Comparison of ENCODE assay signal across 8 mouse cellular contexts in genomic region chr11:117964294-117964693, GRCm38 (mm10). TPM values are rescaled to one million over a fixed set of nuclear protein-coding genes. Genes with fewer than 3 reads are reported as not detected.
A peak's percentile ranks its signal among the peaks of the same experiment; 100 is the strongest.
DNase-seq lines count a peak whose midpoint lies in the region; ATAC-seq and TF ChIP-seq lines count a peak whose summit lies in the region.

No protein-coding gene starts in this region.

- H3K4me1 ChIP-seq in heart, embryonic 12.5 days (replicated peaks), result peaks cover 77% of the 10 kb centered on the region
- peaks cover 81% of the 10 kb centered on the region for H3K4me1 ChIP-seq in E14TG2a.4 (replicated peaks; ENCODE audit: low read depth, low read length)
- H3K4me1 ChIP-seq in forebrain, embryonic 14.5 days (ENCODE audit: control insufficient read depth, insufficient read depth, low read length), result peaks cover 41% of the 10 kb centered on the region
- H3K4me1 ChIP-seq in liver, embryonic 12.5 days, result peaks cover 81% of the 10 kb centered on the region

- H3K9me3 ChIP-seq in heart, embryonic 12.5 days (replicated peaks), result no peaks in the 10 kb centered on the region
- H3K9me3 ChIP-seq in E14TG2a.4 (ENCODE audit: low read length), result no peaks in the 10 kb centered on the region
- H3K9me3 ChIP-seq in forebrain, embryonic 14.5 days (replicated peaks; ENCODE audit: control insufficient read depth, low read length), result no peaks in the 10 kb centered on the region
- no peaks in the 10 kb centered on the region for H3K9me3 ChIP-seq in liver, embryonic 12.5 days (replicated peaks)

- DNase-seq in heart, adult 18-20 months, result no peak
- DNase-seq in forebrain, embryonic 14.5 days (ENCODE audit: low spot score), result no peak
- DNase-seq in adrenal gland, postnatal 25 days, result no peak
- DNase-seq in right cerebral cortex, postnatal 25 days, result no peak
- DNase-seq in gastrocnemius, postnatal 4 days (ENCODE audit: low spot score in 2 of 2), result no peak

- H3K4me2 ChIP-seq in heart, embryonic 12.5 days, result peak overlapping the region; percentile 88
- peak overlapping the region; percentile 56 for H3K4me2 ChIP-seq in forebrain, embryonic 14.5 days (ENCODE audit: low read length)
- peak overlapping the region; percentile 83 for H3K4me2 ChIP-seq in liver, embryonic 12.5 days

- WGBS in heart, embryonic 12.5 days, result 16% methylated on average over 1 of the region's 1 CpGs
- 14% methylated on average over 1 of the region's 1 CpGs for WGBS in forebrain, embryonic 14.5 days
- 32% methylated on average over 1 of the region's 1 CpGs for WGBS in liver, embryonic 12.5 days (ENCODE audit: insufficient replicate concordance)

- H3K27ac ChIP-seq in heart, embryonic 12.5 days (ENCODE audit: poor library complexity, severe bottlenecking), result peak overlapping the region; percentile 88
- H3K27ac ChIP-seq in forebrain, embryonic 14.5 days (ENCODE audit: low read depth, low read length), result no peak overlapping the region
- H3K27ac ChIP-seq in liver, embryonic 12.5 days, result peak overlapping the region; percentile 74; the same call in 1 of the 2 replicates

- ATAC-seq in heart, embryonic 12.5 days (ENCODE audit: insufficient number of reproducible peaks, low FRiP score), result no peak
- no peak for ATAC-seq in forebrain, embryonic 14.5 days
- ATAC-seq in liver, embryonic 12.5 days, result no peak

- H3K4me3 ChIP-seq in heart, embryonic 12.5 days, result no peak overlapping the region
- H3K4me3 ChIP-seq in E14TG2a.4 (replicated peaks; ENCODE audit: low read length), result peak overlapping the region; percentile 99
- H3K4me3 ChIP-seq in forebrain, embryonic 14.5 days (ENCODE audit: low read depth, low read length), result no peak overlapping the region; the same call in 1 of the 2 replicates
- H3K4me3 ChIP-seq in liver, embryonic 12.5 days, result peak overlapping the region; percentile 50; the same call in 1 of the 2 replicates

- peak overlapping the region; percentile 1; the same call in 1 of the 2 replicates for H3K9ac ChIP-seq in heart, embryonic 12.5 days
- H3K9ac ChIP-seq in forebrain, embryonic 14.5 days (ENCODE audit: low read length), result no peak overlapping the region
- no peak overlapping the region for H3K9ac ChIP-seq in liver, embryonic 12.5 days

- H3K36me3 ChIP-seq in heart, embryonic 12.5 days, result peaks cover 7% of the 10 kb centered on the region; the same call in 1 of the 2 replicates
- H3K36me3 ChIP-seq in E14TG2a.4 (ENCODE audit: insufficient read depth, low read length), result peaks cover 45% of the 10 kb centered on the region
- peaks cover 6% of the 10 kb centered on the region; the same call in 1 of the 2 replicates for H3K36me3 ChIP-seq in forebrain, embryonic 14.5 days (ENCODE audit: control insufficient read depth, insufficient read depth, low read length)
- peaks cover 19% of the 10 kb centered on the region for H3K36me3 ChIP-seq in liver, embryonic 12.5 days

- H3K27me3 ChIP-seq in heart, embryonic 12.5 days (replicated peaks), result peaks cover 20% of the 10 kb centered on the region
- H3K27me3 ChIP-seq in E14TG2a.4 (ENCODE audit: insufficient read depth, low read length), result 0 out of 2 replicates have a peak, but pooled peaks cover 2% of the 10 kb centered on the region
- no peaks in the 10 kb centered on the region; the same call in 1 of the 2 replicates for H3K27me3 ChIP-seq in forebrain, embryonic 14.5 days (replicated peaks; ENCODE audit: control insufficient read depth, insufficient read depth, low read length)
- H3K27me3 ChIP-seq in liver, embryonic 12.5 days (replicated peaks), result peaks cover 98% of the 10 kb centered on the region

- TF ChIP-seq CTCF in E14TG2a.4 (conservative IDR thresholded peaks at IDR 0.05; ENCODE audit: low read length), result no peak

RNA-seq across cellular contexts. Expression of gene Socs3, which starts 5.6 kb away (rescaled TPM):
- polyA plus RNA-seq in heart, embryonic 12.5 days (2016; fragmentation: Nextera tagmentation; extraction: Ambion mirVana), result 7.1 and 8.0 TPM in 2 replicates
- 1 to 10 TPM; 3.2 to 3.5 TPM for total RNA-seq in heart, adult 18-20 months (2021)
- polyA plus RNA-seq in forebrain, embryonic 14.5 days (2014; fragmentation: Nextera tagmentation; extraction: Ambion mirVana), result 8.1 and 8.7 TPM in 2 replicates
- 8.6 and 9.8 TPM in 2 replicates for polyA plus RNA-seq in liver, embryonic 12.5 days (2016; fragmentation: Nextera tagmentation; extraction: Ambion mirVana)
- total RNA-seq in adrenal gland, postnatal 25 days (2021), result 8.8 and 9.0 TPM in 2 replicates
- total RNA-seq in gastrocnemius, postnatal 4 days (2021), result 10 to 100 TPM; 14.0 to 14.8 TPM

RNA-seq across cellular contexts. Expression of gene Pgs1, which starts 21.8 kb away (rescaled TPM):
- polyA plus RNA-seq in heart, embryonic 12.5 days (2016; fragmentation: Nextera tagmentation; extraction: Ambion mirVana), result 28.9 and 29.6 TPM in 2 replicates
- 10 to 100 TPM; 17.0 to 18.8 TPM for total RNA-seq in heart, adult 18-20 months (2021)
- 43.1 and 49.2 TPM in 2 replicates for polyA plus RNA-seq in forebrain, embryonic 14.5 days (2014; fragmentation: Nextera tagmentation; extraction: Ambion mirVana)
- polyA plus RNA-seq in liver, embryonic 12.5 days (2016; fragmentation: Nextera tagmentation; extraction: Ambion mirVana), result 26.4 and 29.6 TPM in 2 replicates
- total RNA-seq in adrenal gland, postnatal 25 days (2021), result 58.9 and 60.0 TPM in 2 replicates
- total RNA-seq in gastrocnemius, postnatal 4 days (2021), result 10 to 100 TPM; 21.6 to 24.6 TPM

Comparison
In these comparisons a context has a peak if more than half of its experiments do, and no peak if none do; other contexts are left out.
1. H3K4me3 ChIP-seq: peak in E14TG2a.4 (single experiment) and liver, embryonic 12.5 days (single experiment); none in heart, embryonic 12.5 days (single experiment) and forebrain, embryonic 14.5 days (single experiment).
2. Peak in every context shown above with its lines, with median percentiles within 50 percentile points of each other: H3K4me2 ChIP-seq.